Mouse (Mus musculus): Measurements from ENCODE around the gene Sp6. TPM values are rescaled to one million over a fixed set of nuclear protein-coding genes. Genes with fewer than 3 reads are reported as not detected.

The Sp6 gene
- polyA plus RNA-seq, 1 experiment = 6.0 TPM

- no peaks in the 10 kb centered on the region for H3K27me3 ChIP-seq (ENCODE audit: control insufficient read depth, insufficient read depth, insufficient read length)
- H3ac ChIP-seq (ENCODE audit: control insufficient read depth, insufficient read length) = no peak overlapping the region
- H3K79me2 ChIP-seq (ENCODE audit: control insufficient read depth, insufficient read depth) = peaks cover 5% of the 10 kb centered on the region
- TF ChIP-seq TCF12 (IDR thresholded peaks at IDR 0.05; ENCODE audit: insufficient read depth, poor library complexity, severe bottlenecking) (no peak), REST (IDR thresholded peaks at IDR 0.05; ENCODE audit: insufficient read depth, insufficient read length) (no peak), POLR2A (IDR thresholded peaks at IDR 0.05; ENCODE audit: insufficient read length, low read depth) (no peak), SRF (IDR thresholded peaks at IDR 0.05; ENCODE audit: control insufficient read depth, insufficient read length, low read depth) (no peak), E2F4 (IDR thresholded peaks at IDR 0.05; ENCODE audit: insufficient read depth) (no peak), USF1 (IDR thresholded peaks at IDR 0.05; ENCODE audit: low read depth) (no peak), TCF3 (IDR thresholded peaks at IDR 0.05; ENCODE audit: insufficient read length, low read depth) (no peak), POLR2AphosphoS2 (IDR thresholded peaks at IDR 0.05; ENCODE audit: insufficient read length, low read depth) (no peak), CEBPB (IDR thresholded peaks at IDR 0.05; ENCODE audit: insufficient read depth, poor library complexity, severe bottlenecking) (no peak), MAX (IDR thresholded peaks at IDR 0.05; ENCODE audit: low read depth) (no peak)
- H3K4me3 ChIP-seq = no peak overlapping the region
- H3K36me3 ChIP-seq (ENCODE audit: control insufficient read depth, insufficient read depth) = no peaks in the 10 kb centered on the region
- H3K4me2 ChIP-seq (ENCODE audit: low read depth) = no peak overlapping the region
These were observed 20.6 kb downstream of the Sp6 start for GRCm38 (mm10) chr11:97033781-97034180.

- Histone ChIP-seq H3ac (ENCODE audit: control insufficient read depth, insufficient read length) (no peak overlapping the region), H3K36me3 (ENCODE audit: control insufficient read depth, insufficient read depth) (no peaks in the 10 kb centered on the region), H3K4me2 (ENCODE audit: low read depth) (no peak overlapping the region), H3K79me2 (ENCODE audit: control insufficient read depth, insufficient read depth) (no peaks in the 10 kb centered on the region), H3K27me3 (ENCODE audit: control insufficient read depth, insufficient read depth, insufficient read length) (no peaks in the 10 kb centered on the region), H3K4me3 (no peak overlapping the region)
- TF ChIP-seq E2F4 (IDR thresholded peaks at IDR 0.05; ENCODE audit: insufficient read depth) (no peak), MYOD1 (IDR thresholded peaks at IDR 0.05; ENCODE audit: control insufficient read depth in 1 of 3, insufficient read length in 2 of 3, low read depth in 2 of 3) (no peak), CEBPB (IDR thresholded peaks at IDR 0.05; ENCODE audit: insufficient read depth, poor library complexity, severe bottlenecking) (no peak), REST (IDR thresholded peaks at IDR 0.05; ENCODE audit: insufficient read depth, insufficient read length) (no peak), USF1 (IDR thresholded peaks at IDR 0.05; ENCODE audit: low read depth) (no peak), TCF3 (IDR thresholded peaks at IDR 0.05; ENCODE audit: insufficient read length, low read depth) (no peak), POLR2AphosphoS2 (IDR thresholded peaks at IDR 0.05; ENCODE audit: insufficient read length, low read depth) (no peak), SRF (IDR thresholded peaks at IDR 0.05; ENCODE audit: control insufficient read depth, insufficient read length, low read depth) (no peak), TCF12 (IDR thresholded peaks at IDR 0.05; ENCODE audit: insufficient read depth, poor library complexity, severe bottlenecking) (no peak), MAX (IDR thresholded peaks at IDR 0.05; ENCODE audit: low read depth) (no peak), MYOG (IDR thresholded peaks at IDR 0.05; ENCODE audit: control insufficient read depth in 1 of 3, insufficient read depth in 1 of 3, insufficient read length in 2 of 3, low read depth in 2 of 3) (no peak), POLR2A (IDR thresholded peaks at IDR 0.05; ENCODE audit: insufficient read length, low read depth) (no peak)
These were observed 22.9 kb downstream of the Sp6 start for GRCm38 (mm10) chr11:97036141-97036540.

- Histone ChIP-seq H3K79me2 (ENCODE audit: control insufficient read depth, insufficient read depth) (peaks cover 23% of the 10 kb centered on the region), H3K4me2 (ENCODE audit: low read depth) (no peak overlapping the region), H3ac (ENCODE audit: control insufficient read depth, insufficient read length) (no peak overlapping the region), H3K27me3 (ENCODE audit: control insufficient read depth, insufficient read depth, insufficient read length) (no peaks in the 10 kb centered on the region), H3K4me3 (no peak overlapping the region), H3K36me3 (ENCODE audit: control insufficient read depth, insufficient read depth) (no peaks in the 10 kb centered on the region)
- TF ChIP-seq POLR2AphosphoS2 (IDR thresholded peaks at IDR 0.05; ENCODE audit: insufficient read length, low read depth) (no peak), REST (IDR thresholded peaks at IDR 0.05; ENCODE audit: insufficient read depth, insufficient read length) (no peak), USF1 (IDR thresholded peaks at IDR 0.05; ENCODE audit: low read depth) (no peak), MYOG (IDR thresholded peaks at IDR 0.05; ENCODE audit: control insufficient read depth in 1 of 3, insufficient read depth in 1 of 3, insufficient read length in 2 of 3, low read depth in 2 of 3) (no peak), POLR2A (IDR thresholded peaks at IDR 0.05; ENCODE audit: insufficient read length, low read depth) (no peak), TCF3 (IDR thresholded peaks at IDR 0.05; ENCODE audit: insufficient read length, low read depth) (no peak), E2F4 (IDR thresholded peaks at IDR 0.05; ENCODE audit: insufficient read depth) (no peak), MAX (IDR thresholded peaks at IDR 0.05; ENCODE audit: low read depth) (no peak), SRF (IDR thresholded peaks at IDR 0.05; ENCODE audit: control insufficient read depth, insufficient read length, low read depth) (no peak), TCF12 (IDR thresholded peaks at IDR 0.05; ENCODE audit: insufficient read depth, poor library complexity, severe bottlenecking) (no peak), CEBPB (IDR thresholded peaks at IDR 0.05; ENCODE audit: insufficient read depth, poor library complexity, severe bottlenecking) (no peak), MYOD1 (IDR thresholded peaks at IDR 0.05; ENCODE audit: control insufficient read depth in 1 of 3, insufficient read length in 2 of 3, low read depth in 2 of 3) (no peak)
These were observed 25.7 kb downstream of the Sp6 start for GRCm38 (mm10) chr11:97038881-97039280.

- Histone ChIP-seq H3K4me3 (peak overlapping the region; percentile 71), H3K36me3 (ENCODE audit: control insufficient read depth, insufficient read depth) (peaks cover 1% of the 10 kb centered on the region), H3K27me3 (ENCODE audit: control insufficient read depth, insufficient read depth, insufficient read length) (no peaks in the 10 kb centered on the region), H3ac (ENCODE audit: control insufficient read depth, insufficient read length) (no peak overlapping the region), H3K79me2 (ENCODE audit: control insufficient read depth, insufficient read depth) (peaks cover 26% of the 10 kb centered on the region), H3K4me2 (ENCODE audit: low read depth) (peak overlapping the region; percentile 98)
- TF ChIP-seq USF1 (IDR thresholded peaks at IDR 0.05; ENCODE audit: low read depth) (no peak), REST (IDR thresholded peaks at IDR 0.05; ENCODE audit: insufficient read depth, insufficient read length) (no peak), MYOG (IDR thresholded peaks at IDR 0.05; ENCODE audit: control insufficient read depth in 1 of 3, insufficient read depth in 1 of 3, insufficient read length in 2 of 3, low read depth in 2 of 3) (no peak), TCF12 (IDR thresholded peaks at IDR 0.05; ENCODE audit: insufficient read depth, poor library complexity, severe bottlenecking) (no peak), POLR2AphosphoS2 (IDR thresholded peaks at IDR 0.05; ENCODE audit: insufficient read length, low read depth) (no peak), SRF (IDR thresholded peaks at IDR 0.05; ENCODE audit: control insufficient read depth, insufficient read length, low read depth) (no peak), CEBPB (IDR thresholded peaks at IDR 0.05; ENCODE audit: insufficient read depth, poor library complexity, severe bottlenecking) (no peak), E2F4 (IDR thresholded peaks at IDR 0.05; ENCODE audit: insufficient read depth) (no peak), TCF3 (IDR thresholded peaks at IDR 0.05; ENCODE audit: insufficient read length, low read depth) (no peak), MYOD1 (IDR thresholded peaks at IDR 0.05; ENCODE audit: control insufficient read depth in 1 of 3, insufficient read length in 2 of 3, low read depth in 2 of 3) (no peak)
These were observed 27.3 kb downstream of the Sp6 start for GRCm38 (mm10) chr11:97040301-97041021.
